Mouse (Mus musculus) kidney, embryonic 14.5 days (tissue): Measurements from ENCODE around the gene Natd1. TPM values are rescaled to one million over a fixed set of nuclear protein-coding genes. Genes with fewer than 3 reads are reported as not detected.

Experiments used
- ATAC-seq: fragments of 200-750 bp; cut with Nextera tagmentation; 2 replicates; pipeline ENCODE4 v1.8.0; 2017; ENCODE audit warnings: moderate number of reproducible peaks, mild to moderate bottlenecking, moderate TSS enrichment, moderate library complexity; ENCODE audit not compliant: low FRiP score, low TSS enrichment
- H3K27ac ChIP-seq: fragments of 300-500 bp; sonication (generic); 2 replicates; pipeline ENCODE4 v1.5.1; 2014; ENCODE audit warnings: low read depth, mild to moderate bottlenecking, low read length, moderate library complexity, mixed read lengths
- H3K27me3 ChIP-seq: fragments of 300-500 bp; sonication (generic); 2 replicates; pipeline ENCODE4 v1.6.1; 2014; ENCODE audit warnings: mild to moderate bottlenecking, low read length; ENCODE audit not compliant: control insufficient read depth, insufficient read depth
- H3K36me3 ChIP-seq: fragments of 300-500 bp; sonication (generic); 2 replicates; pipeline ENCODE4 v1.6.1; 2014; ENCODE audit warnings: low read length, mixed read lengths; ENCODE audit not compliant: control insufficient read depth, insufficient read depth
- H3K4me1 ChIP-seq: fragments of 300-500 bp; sonication (generic); 2 replicates; pipeline ENCODE4 v1.6.1; 2014; ENCODE audit warnings: low read length, mixed read lengths; ENCODE audit not compliant: control insufficient read depth, insufficient read depth
- H3K4me2 ChIP-seq: fragments of 300-500 bp; sonication (generic); replicated peaks from 2 replicates; pipeline ENCODE4 v1.6.1; 2014; ENCODE audit warnings: low read depth, mild to moderate bottlenecking, low read length
- H3K4me3 ChIP-seq: fragments of 300-500 bp; sonication (generic); 2 replicates; pipeline ENCODE4 v1.5.1; 2014; ENCODE audit warnings: mild to moderate bottlenecking, low read length
- H3K9ac ChIP-seq: fragments of 300-500 bp; sonication (generic); 2 replicates; pipeline ENCODE4 v1.6.1; 2014; ENCODE audit warnings: low read depth, mild to moderate bottlenecking, low read length, moderate library complexity
- H3K9me3 ChIP-seq: fragments of 300-500 bp; sonication (generic); 2 replicates; pipeline ENCODE4 v1.6.1; 2016; ENCODE audit warnings: low read length; ENCODE audit not compliant: control insufficient read depth
- WGBS: fragments of 180-500 bp; shearing (Covaris S2); extraction: QIAGEN DNeasy Blood & Tissue Kit; methylation state at CpG from one replicate; pipeline ENCODE4 v1.1.7; 2014; 5-methylcytosine and 5-hydroxymethylcytosine counted together
- polyA plus RNA-seq: library from polyadenylated mRNA; unstranded; fragments of >200 nt; fragmentation: Nextera tagmentation; extraction: Ambion mirVana; gene quantifications from 2 replicates; pipeline ENCODE4 v1.2.1, GENCODE M21; 2014

Natd1 gene
- polyA plus RNA-seq, 1 experiment from 2014 or later, result 25.0 TPM

GRCm38 (mm10) chr11:60935326-60935974 is 20.9 kb upstream of the Natd1 start:
- no peak overlapping the region for H3K9ac ChIP-seq
- no peak for ATAC-seq

GRCm38 (mm10) chr11:60934795-60935194 is 20.2 kb upstream of the Natd1 start:
- no peaks in the 10 kb centered on the region for H3K9me3 ChIP-seq
- peaks cover 10% of the 10 kb centered on the region; the same call in 1 of the 2 replicates for H3K36me3 ChIP-seq
- H3K4me2 ChIP-seq, result no peak overlapping the region
- WGBS, result 80% methylated on average over 2 of the region's 2 CpGs
- H3K4me1 ChIP-seq, result peaks cover 51% of the 10 kb centered on the region
- no peak for ATAC-seq
- no peaks in the 10 kb centered on the region for H3K27me3 ChIP-seq
- H3K9ac ChIP-seq, result no peak overlapping the region
- no peak overlapping the region for H3K4me3 ChIP-seq
- H3K27ac ChIP-seq, result no peak overlapping the region

More at GRCm38 (mm10) chr11:60935326-60935974, 20.9 kb upstream of the Natd1 start:
- H3K9me3 ChIP-seq, result no peaks in the 10 kb centered on the region
- 61% methylated on average over 7 of the region's 7 CpGs for WGBS
- H3K36me3 ChIP-seq, result peaks cover 10% of the 10 kb centered on the region; the same call in 1 of the 2 replicates
- H3K4me1 ChIP-seq, result peaks cover 51% of the 10 kb centered on the region
- H3K4me2 ChIP-seq, result no peak overlapping the region; the same call in 1 of the 2 replicates
- no peak overlapping the region for H3K4me3 ChIP-seq
- no peak overlapping the region for H3K27ac ChIP-seq
- H3K27me3 ChIP-seq, result no peaks in the 10 kb centered on the region

GRCm38 (mm10) chr11:60933178-60933930 is 18.8 kb upstream of the Natd1 start:
- Histone ChIP-seq H3K4me2 (peak overlapping the region; percentile 84), H3K27me3 (no peaks in the 10 kb centered on the region), H3K36me3 (peaks cover 7% of the 10 kb centered on the region; the same call in 1 of the 2 replicates), H3K4me3 (peak overlapping the region; percentile 91), H3K4me1 (peaks cover 51% of the 10 kb centered on the region), H3K27ac (0 out of 2 replicates have a peak overlapping the region, but pooled peaks have one; percentile 6), H3K9me3 (no peaks in the 10 kb centered on the region), H3K9ac (peak overlapping the region; percentile 86)
- 59% methylated on average over 10 of the region's 10 CpGs for WGBS
- ATAC-seq, result no peak

GRCm38 (mm10) chr11:60932503-60933020 is 18.0 kb upstream of the Natd1 start:
- 3% methylated on average over 7 of the region's 7 CpGs for WGBS

GRCm38 (mm10) chr11:60931869-60932481 is 17.4 kb upstream of the Natd1 start, which contains the start of gene Map2k3:
TSS of gene Map2k3 (plus strand) at chr11:60932033.
- Histone ChIP-seq H3K9ac (peak within 1 kb of the TSS; percentile 86), H3K4me1 (peaks cover 49% of the 10 kb centered on the region), H3K4me2 (peak within 1 kb of the TSS; percentile 84), H3K27ac (peak within 1 kb of the TSS; percentile 75), H3K36me3 (peaks cover 7% of the 10 kb centered on the region; the same call in 1 of the 2 replicates), H3K4me3 (peak within 1 kb of the TSS; percentile 91), H3K9me3 (no peaks in the 10 kb centered on the region), H3K27me3 (no peaks in the 10 kb centered on the region)
- peak; percentile 95 for ATAC-seq
- WGBS, result under 1% methylated on average over 59 of the region's 59 CpGs

More at GRCm38 (mm10) chr11:60932503-60933020, 18.0 kb upstream of the Natd1 start:
- peak overlapping the region; percentile 75 for H3K27ac ChIP-seq
- peaks cover 7% of the 10 kb centered on the region; the same call in 1 of the 2 replicates for H3K36me3 ChIP-seq
- H3K9ac ChIP-seq, result peak overlapping the region; percentile 86
- no peaks in the 10 kb centered on the region for H3K27me3 ChIP-seq
- peak overlapping the region; percentile 91 for H3K4me3 ChIP-seq
- no peaks in the 10 kb centered on the region for H3K9me3 ChIP-seq
- peak overlapping the region; percentile 84 for H3K4me2 ChIP-seq
- no peak for ATAC-seq
- H3K4me1 ChIP-seq, result peaks cover 51% of the 10 kb centered on the region

GRCm38 (mm10) chr11:60931282-60931868 is 16.8 kb upstream of the Natd1 start:
- no peak overlapping the region for H3K27ac ChIP-seq
- ATAC-seq, result peak; percentile 0; the same call in 1 of the 2 replicates
- peak overlapping the region; percentile 86 for H3K9ac ChIP-seq
- peak overlapping the region; percentile 84 for H3K4me2 ChIP-seq
- peak overlapping the region; percentile 91 for H3K4me3 ChIP-seq
- peaks cover 46% of the 10 kb centered on the region for H3K4me1 ChIP-seq
- peaks cover 7% of the 10 kb centered on the region; the same call in 1 of the 2 replicates for H3K36me3 ChIP-seq
- H3K9me3 ChIP-seq, result no peaks in the 10 kb centered on the region
- under 1% methylated on average over 30 of the region's 30 CpGs for WGBS
- no peaks in the 10 kb centered on the region for H3K27me3 ChIP-seq

- Histone ChIP-seq H3K36me3 (peaks cover 7% of the 10 kb centered on the region; the same call in 1 of the 2 replicates), H3K4me3 (peak overlapping the region; percentile 91), H3K9ac (peak overlapping the region; percentile 86; the same call in 1 of the 2 replicates), H3K4me2 (peak overlapping the region; percentile 84), H3K9me3 (no peaks in the 10 kb centered on the region), H3K27ac (no peak overlapping the region), H3K27me3 (no peaks in the 10 kb centered on the region), H3K4me1 (peaks cover 40% of the 10 kb centered on the region)
- 27% methylated on average over 7 of the region's 7 CpGs for WGBS
- ATAC-seq, result no peak
Measured at GRCm38 (mm10) chr11:60930724-60931281, 16.3 kb upstream of the Natd1 start.

GRCm38 (mm10) chr11:60927264-60927663 is 12.7 kb upstream of the Natd1 start:
- ATAC-seq, result peak; percentile 75
- no peak overlapping the region for H3K9ac ChIP-seq
- under 1% methylated on average over 9 of the region's 9 CpGs for WGBS
- peaks cover 12% of the 10 kb centered on the region; the same call in 1 of the 2 replicates for H3K4me1 ChIP-seq
- H3K27me3 ChIP-seq, result no peaks in the 10 kb centered on the region
- H3K4me3 ChIP-seq, result peak overlapping the region; percentile 19; the same call in 1 of the 2 replicates
- peak overlapping the region; percentile 40 for H3K4me2 ChIP-seq
- H3K36me3 ChIP-seq, result no peaks in the 10 kb centered on the region
- H3K27ac ChIP-seq, result no peak overlapping the region
- no peaks in the 10 kb centered on the region for H3K9me3 ChIP-seq
